Mouse (Mus musculus) olfactory bulb, adult 2 months (tissue): ENCODE measurements around the gene Auts2.

Experiments
- CTCF ChIP-seq: fragments of 200-500 bp; IDR thresholded peaks from 2 replicates; pipeline ENCODE4 v1.5.1; 2012; ENCODE audit warnings: low read depth, mild to moderate bottlenecking, low read length, moderate library complexity; ENCODE audit not compliant: insufficient read depth
- POLR2A ChIP-seq: fragments of 200-500 bp; IDR thresholded peaks from 2 replicates; pipeline ENCODE4 v1.6.1; 2012; ENCODE audit warnings: mild to moderate bottlenecking, low read depth, low read length, moderate library complexity; ENCODE audit not compliant: insufficient read depth

DNA sequence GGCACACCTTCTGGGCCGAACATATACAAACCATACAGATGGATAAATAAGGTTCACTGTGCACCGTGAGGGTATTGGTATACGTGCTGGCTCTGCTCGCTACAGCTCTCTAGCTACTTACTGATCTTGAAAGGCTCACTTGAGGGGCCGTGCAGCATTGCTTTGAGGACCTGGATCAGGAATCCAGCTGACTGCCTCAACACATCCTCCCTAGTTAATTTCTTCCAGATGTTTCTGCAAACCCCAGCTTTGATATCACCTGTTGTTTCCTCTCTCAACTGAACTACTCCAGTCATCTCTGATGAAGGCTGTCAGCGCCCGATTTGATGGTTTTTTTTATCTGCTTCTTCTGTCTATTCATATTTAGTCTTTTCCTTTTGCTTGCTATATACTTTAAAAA is 1111.2 kb downstream of the Auts2 start:
- no peak for TF ChIP-seq POLR2A
- TF ChIP-seq CTCF = no peak
